Mouse (Mus musculus) T-helper 17 cell (primary cell): ENCODE measurements around the gene Fam126b.

ENCODE experiments used
- in situ Hi-C, 2 experiments: fragments of 300-600 bp; cut with MboI, MseI; formaldehyde crosslinking; loops; 1 replicate in 1 of 2; 2 replicates in 1 of 2; pipeline ENCODE4 v1.15.1; 2025; ENCODE audit warnings: high pct_unique_total_duplicates in 2 of 2

The Fam126b gene

DNA sequence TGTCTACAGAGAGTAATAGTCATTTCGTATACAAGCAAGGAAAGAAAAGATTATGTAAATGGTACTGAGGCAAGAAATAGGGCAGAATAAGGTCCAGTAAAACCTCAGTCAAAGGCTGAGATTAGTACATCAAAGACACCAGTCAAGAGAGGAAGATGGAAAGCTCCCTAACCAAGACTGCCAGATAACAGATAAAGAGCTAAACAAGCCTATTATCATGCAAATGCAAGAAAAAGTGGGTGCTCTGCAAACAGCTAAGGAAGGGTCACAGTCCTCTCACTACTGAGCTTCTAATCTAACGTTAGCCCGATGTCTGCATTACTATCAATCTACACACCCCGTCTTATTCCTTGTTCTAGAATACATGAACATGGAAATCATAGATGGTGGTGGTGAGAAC, 15.7 kb downstream of the Fam126b start:
- in situ Hi-C loops = no loop called here

DNA sequence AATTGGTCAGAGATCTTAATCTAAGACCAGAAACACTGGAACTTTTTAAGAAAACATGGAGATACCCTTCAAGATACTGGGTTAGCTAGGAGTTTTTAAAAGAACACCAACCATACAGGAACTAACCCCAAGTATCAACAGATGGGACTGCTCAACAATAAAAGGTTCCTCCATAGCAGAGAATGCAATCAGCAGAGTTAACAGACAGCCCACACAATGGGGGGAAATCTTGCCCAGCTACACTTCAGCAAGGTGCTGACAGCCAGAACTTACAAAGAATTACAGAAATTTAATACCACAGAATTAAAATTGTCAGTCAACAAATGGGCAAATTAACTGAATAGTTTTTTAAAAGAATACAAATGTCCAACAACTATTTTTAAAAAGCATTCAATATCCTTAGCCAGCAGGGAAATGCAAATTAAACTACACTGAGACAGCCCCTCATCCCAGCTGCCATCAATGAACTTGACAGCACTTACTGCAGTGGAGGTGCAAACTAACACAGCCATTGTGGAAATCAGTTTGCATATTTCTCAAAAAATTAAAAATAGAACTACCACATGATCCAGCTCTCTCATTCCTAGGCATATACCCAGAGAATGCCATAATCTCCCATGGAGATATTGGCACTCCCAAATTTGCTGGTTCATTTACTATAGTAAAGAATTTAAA, 17.5 kb downstream of the Fam126b start:
- in situ Hi-C loops = loop anchor here (10.0 kb wide), 1 partner anchor 106 kb away; no protein-coding TSS in a partner anchor

DNA sequence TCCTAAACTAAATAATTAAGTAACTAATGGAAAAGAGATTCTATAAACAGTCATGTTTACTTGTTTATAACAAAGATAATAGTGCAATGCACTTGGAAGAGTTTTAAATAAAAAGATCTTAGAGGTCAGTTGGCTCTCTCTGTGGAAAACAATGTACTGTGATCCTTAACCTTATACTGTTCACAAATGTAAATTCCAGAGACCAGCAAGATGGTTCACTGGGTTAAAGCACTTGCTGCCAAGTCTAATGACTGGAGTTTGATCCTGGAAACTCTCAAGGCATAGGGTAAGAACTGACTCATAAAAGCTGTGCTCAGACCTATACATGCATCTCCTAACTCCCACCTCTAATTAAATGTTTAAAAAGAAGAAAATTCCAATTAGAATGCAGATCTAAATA, 19.5 kb downstream of the Fam126b start:
- in situ Hi-C loops = loop anchor here (10.0 kb wide), 1 partner anchor 108 kb away; no protein-coding TSS in a partner anchor

DNA sequence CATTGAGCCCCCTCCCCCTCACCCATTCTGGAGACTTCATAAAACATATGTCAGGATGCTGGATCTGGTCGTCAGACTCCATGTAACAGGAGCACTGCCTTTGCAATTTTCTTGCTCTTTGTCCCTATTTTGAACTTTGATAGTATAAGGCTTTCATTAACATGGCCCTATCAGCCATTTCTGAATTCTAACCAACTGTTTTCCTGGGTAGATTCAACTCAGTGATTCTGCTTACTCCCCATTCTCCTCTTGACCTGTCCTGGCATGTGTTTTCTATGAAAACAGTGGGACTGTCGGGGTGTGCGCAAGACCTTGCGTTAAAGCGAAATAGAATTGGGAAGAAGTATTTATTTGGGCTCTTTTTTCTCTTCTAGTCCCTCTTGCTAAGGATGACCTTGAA, 21.1 kb downstream of the Fam126b start:
- in situ Hi-C loops = loop anchor here (10.0 kb wide), 1 partner anchor 110 kb away; no protein-coding TSS in a partner anchor

DNA sequence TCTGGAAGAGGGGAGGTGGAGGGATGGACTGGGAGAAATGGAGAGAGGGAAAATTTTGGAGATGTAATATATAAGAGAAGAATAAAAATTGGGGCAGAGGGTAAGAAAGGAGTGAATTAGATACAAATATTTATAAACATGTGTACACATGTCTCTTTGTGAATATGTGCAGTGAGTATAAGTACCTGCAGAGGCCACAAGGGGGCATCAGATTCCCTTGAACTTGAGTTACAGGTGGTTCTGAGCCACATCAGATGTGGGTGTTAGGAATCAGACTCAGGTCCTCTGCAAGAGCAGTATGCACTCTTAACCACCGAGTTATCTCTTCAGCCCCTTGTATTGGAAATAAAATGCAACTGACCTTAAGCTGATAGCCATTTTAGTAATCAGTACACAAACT, 23.7 kb downstream of the Fam126b start:
- in situ Hi-C loops = loop anchor here (10.0 kb wide), 1 partner anchor 112 kb away; no protein-coding TSS in a partner anchor

DNA sequence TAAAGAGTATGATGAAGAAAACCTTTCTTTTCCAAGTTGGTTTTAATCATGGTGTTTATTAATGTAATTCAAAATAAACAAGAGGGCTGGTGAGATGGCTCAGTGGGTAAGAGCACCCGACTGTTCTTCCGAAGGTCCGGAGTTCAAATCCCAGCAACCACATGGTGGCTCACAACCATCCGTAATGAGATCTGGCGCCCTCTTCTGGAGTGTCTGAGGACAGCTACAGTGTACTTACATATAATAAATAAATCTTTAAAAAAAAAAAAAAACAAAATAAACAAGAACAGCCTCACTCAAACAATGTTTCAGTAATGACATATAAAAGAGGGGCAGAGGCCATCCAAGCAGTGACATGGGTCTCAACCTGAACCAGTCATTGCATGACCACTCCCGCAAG, 25.8 kb downstream of the Fam126b start:
- in situ Hi-C loops = loop anchor here (10.0 kb wide), 1 partner anchor 114 kb away; no protein-coding TSS in a partner anchor

- in situ Hi-C loops = no loop called here
Observed at GRCm38 (mm10) chr1:58541386-58541785, 44.7 kb downstream of the Fam126b start.

- in situ Hi-C loops = no loop called here
Observed at GRCm38 (mm10) chr1:58507249-58507648, 78.9 kb downstream of the Fam126b start.

DNA sequence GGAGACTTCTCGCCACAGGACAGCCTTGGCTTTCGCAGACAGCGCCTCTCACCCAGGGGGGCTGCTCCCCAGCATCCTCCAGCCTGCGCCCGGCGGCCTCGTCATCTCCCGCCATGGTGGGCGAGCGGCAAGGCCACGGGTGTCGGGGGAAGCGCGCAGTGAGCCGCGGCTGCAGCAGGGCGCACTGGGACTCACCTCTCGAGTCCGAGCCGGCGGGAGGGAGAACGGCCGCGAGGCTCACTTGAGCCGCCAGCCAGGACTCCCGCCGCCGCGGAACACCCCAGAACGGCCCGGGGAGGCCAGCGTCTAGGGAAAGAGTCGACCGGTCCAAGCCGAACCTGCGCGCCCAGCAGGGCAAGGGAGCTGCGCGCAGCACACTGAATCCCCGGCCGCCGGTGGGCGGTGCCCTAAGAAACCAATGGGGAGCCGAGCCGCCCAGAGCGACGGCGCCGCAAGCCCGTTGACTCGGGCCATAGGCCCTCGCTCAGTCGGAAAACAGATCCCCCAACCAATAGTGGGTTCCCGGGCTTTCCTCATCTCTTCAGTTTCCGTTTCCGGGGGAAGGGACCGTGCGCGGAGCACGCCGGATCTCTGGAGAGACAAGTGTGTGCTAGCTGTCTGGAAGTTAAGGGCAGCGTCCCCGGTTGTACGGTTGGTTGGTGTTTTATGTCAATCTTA, 81.4 kb downstream of the Fam126b start, which contains the start of gene Orc2:
Gene Orc2, minus strand, starts transcription at position 533 of the 678 bp plus-strand sequence.
- in situ Hi-C loops = no loop called here

- in situ Hi-C loops = no loop called here
Observed at GRCm38 (mm10) chr1:58503793-58504370, 82.2 kb downstream of the Fam126b start.

DNA sequence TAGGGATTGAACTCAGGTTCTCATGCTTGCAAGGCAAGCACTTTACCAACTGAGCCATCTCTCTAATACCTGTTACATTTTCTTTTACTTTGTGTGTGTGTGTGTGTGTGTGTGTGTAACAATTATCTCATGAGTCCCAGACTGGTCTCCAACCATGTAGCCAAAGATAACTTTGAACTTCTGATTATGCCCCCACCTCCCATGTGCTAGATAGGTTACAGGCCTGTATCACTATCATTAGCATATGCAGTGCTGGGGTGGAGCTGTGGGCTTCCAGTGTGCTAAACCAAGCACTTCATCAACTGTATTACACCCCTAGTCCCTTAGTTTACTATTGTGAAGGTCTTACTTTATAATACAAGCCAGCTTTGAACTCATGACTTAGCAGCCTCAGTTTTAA, 83.0 kb downstream of the Fam126b start:
- in situ Hi-C loops = no loop called here

DNA sequence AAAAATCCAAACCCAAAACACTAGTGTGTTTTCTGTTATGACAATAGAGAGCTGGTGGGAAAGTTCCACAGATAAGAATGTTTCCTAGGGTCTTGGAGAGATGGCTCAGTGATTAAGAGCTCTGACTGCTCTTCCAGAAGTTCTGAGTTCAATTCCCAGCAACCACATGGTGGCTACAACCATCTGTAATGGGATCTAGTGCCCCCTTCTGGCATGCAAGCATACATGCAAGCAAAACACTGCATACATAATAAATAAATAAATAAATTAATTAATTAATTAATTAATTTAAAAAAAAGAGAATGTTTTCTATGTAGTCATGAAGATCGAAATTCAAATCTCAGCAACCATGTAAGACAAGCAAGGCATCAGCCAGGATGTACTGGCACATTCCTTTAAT, 87.4 kb downstream of the Fam126b start:
- in situ Hi-C loops = no loop called here

GRCm38 (mm10) chr1:58497678-58498077, 88.4 kb downstream of the Fam126b start:
- in situ Hi-C loops = no loop called here

DNA sequence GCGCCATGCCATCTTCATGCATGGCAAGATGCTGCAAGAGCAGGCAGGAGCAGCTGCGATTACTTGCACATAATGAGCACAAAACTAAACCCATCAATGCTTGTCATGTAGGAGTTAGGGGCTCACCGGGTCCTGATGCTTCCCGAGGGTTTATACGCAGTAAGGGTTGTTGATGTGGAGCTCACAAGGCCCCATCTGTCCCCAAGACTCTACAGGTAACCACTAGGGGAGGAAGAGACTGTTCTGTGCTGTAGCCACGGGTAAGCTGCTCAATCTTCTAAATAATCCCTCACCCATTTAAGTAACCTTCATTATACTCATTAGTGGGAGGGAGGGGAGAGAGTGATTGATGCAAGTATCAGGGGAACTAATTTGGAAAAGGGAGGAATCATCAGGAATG, 90.5 kb downstream of the Fam126b start:
- in situ Hi-C loops = no loop called here

DNA sequence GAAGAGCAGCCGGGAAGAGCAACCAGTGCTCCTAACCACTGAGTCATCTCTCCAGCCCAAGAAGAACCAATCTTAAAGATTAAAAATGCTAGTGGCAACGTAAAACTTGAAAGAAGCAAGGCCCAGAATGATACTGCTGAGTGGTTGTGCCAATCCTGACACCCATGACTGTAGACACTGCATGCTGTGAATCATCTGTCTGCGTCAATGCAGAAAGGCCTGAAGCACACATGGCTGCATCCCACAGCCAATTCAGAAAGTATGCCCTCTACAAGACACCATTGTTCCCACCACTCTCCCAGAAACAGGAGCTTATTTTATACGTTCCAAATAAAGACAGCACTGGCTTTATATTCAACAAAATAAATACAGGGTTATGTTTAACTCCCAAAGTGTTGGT, 103.5 kb downstream of the Fam126b start:
- in situ Hi-C loops = no loop called here

GRCm38 (mm10) chr1:58475662-58476061, 110.5 kb downstream of the Fam126b start:
- in situ Hi-C loops = no loop called here
